Mouse (Mus musculus) myocyte (in vitro differentiated cells): Measurements from ENCODE around the gene Ablim2. TPM values are rescaled to one million over a fixed set of nuclear protein-coding genes. Genes with fewer than 3 reads are reported as not detected.

Source experiments
- H3K27me3 ChIP-seq: one replicate; pipeline ENCODE4 v1.6.1; 2011; ENCODE audit not compliant: control insufficient read depth, insufficient read depth, insufficient read length
- H3K36me3 ChIP-seq: one replicate; pipeline ENCODE4 v1.6.1; 2011; ENCODE audit not compliant: control insufficient read depth, insufficient read depth
- H3K4me2 ChIP-seq: one replicate; pipeline ENCODE4 v1.6.1; 2011; ENCODE audit warnings: low read depth, control low read depth
- H3K4me3 ChIP-seq: one replicate; pipeline ENCODE4 v1.5.1; 2011; ENCODE audit warnings: mild to moderate bottlenecking, control low read depth, moderate library complexity
- H3K79me2 ChIP-seq: one replicate; pipeline ENCODE4 v1.6.1; 2011; ENCODE audit not compliant: control insufficient read depth, insufficient read depth
- H3ac ChIP-seq: one replicate; pipeline ENCODE4 v1.6.1; 2011; ENCODE audit not compliant: control insufficient read depth, insufficient read length
- CEBPB ChIP-seq: IDR thresholded peaks from 2 replicates; pipeline ENCODE4 v1.6.1; 2011; ENCODE audit warnings: mild to moderate bottlenecking, moderate library complexity; ENCODE audit not compliant: poor library complexity, insufficient read depth, severe bottlenecking
- E2F4 ChIP-seq: IDR thresholded peaks from one replicate; pipeline ENCODE4 v1.6.1; 2011; ENCODE audit warnings: mild to moderate bottlenecking, control low read depth, moderate library complexity; ENCODE audit not compliant: insufficient read depth
- MAX ChIP-seq: IDR thresholded peaks from one replicate; pipeline ENCODE4 v1.6.1; 2011; ENCODE audit warnings: low read depth, mild to moderate bottlenecking, control low read depth
- MYOD1 ChIP-seq, 3 experiments: IDR thresholded peaks; one replicate each; pipeline ENCODE4 v1.6.1; 2011; ENCODE audit warnings: control low read depth in 2 of 3, low read depth in 2 of 3, mild to moderate bottlenecking in 2 of 3, moderate library complexity in 1 of 3; ENCODE audit not compliant: insufficient read length in 2 of 3, control insufficient read depth in 1 of 3
- MYOG ChIP-seq, 3 experiments: IDR thresholded peaks; one replicate each; pipeline ENCODE4 v1.6.1; 2011; ENCODE audit warnings: control low read depth in 2 of 3, low read depth in 2 of 3, mild to moderate bottlenecking in 2 of 3; ENCODE audit not compliant: insufficient read length in 2 of 3, control insufficient read depth in 1 of 3, insufficient read depth in 1 of 3
- POLR2A ChIP-seq: IDR thresholded peaks from one replicate; pipeline ENCODE4 v1.6.1; 2011; ENCODE audit warnings: low read depth, mild to moderate bottlenecking, control low read depth, moderate library complexity; ENCODE audit not compliant: insufficient read length
- POLR2AphosphoS2 ChIP-seq: IDR thresholded peaks from one replicate; pipeline ENCODE4 v1.6.1; 2011; ENCODE audit warnings: low read depth, control low read depth; ENCODE audit not compliant: insufficient read length
- REST ChIP-seq: IDR thresholded peaks from one replicate; pipeline ENCODE4 v1.6.1; 2011; ENCODE audit warnings: mild to moderate bottlenecking, control low read depth, moderate library complexity; ENCODE audit not compliant: insufficient read depth, insufficient read length
- SRF ChIP-seq: IDR thresholded peaks from one replicate; pipeline ENCODE4 v1.6.1; 2011; ENCODE audit warnings: low read depth; ENCODE audit not compliant: control insufficient read depth, insufficient read length
- TCF12 ChIP-seq: IDR thresholded peaks from one replicate; pipeline ENCODE4 v1.6.1; 2011; ENCODE audit warnings: mild to moderate bottlenecking, control low read depth; ENCODE audit not compliant: poor library complexity, insufficient read depth, severe bottlenecking
- TCF3 ChIP-seq: IDR thresholded peaks from one replicate; pipeline ENCODE4 v1.6.1; 2011; ENCODE audit warnings: low read depth, control low read depth; ENCODE audit not compliant: insufficient read length
- USF1 ChIP-seq: IDR thresholded peaks from one replicate; pipeline ENCODE4 v1.6.1; 2011; ENCODE audit warnings: low read depth, mild to moderate bottlenecking, control low read depth, moderate library complexity
- polyA plus RNA-seq: library from polyadenylated mRNA; unstranded; fragments of >200 nt; fragmentation: generic; extraction: Trizol; gene quantifications from one replicate; pipeline ENCODE4 v1.2.1, GENCODE M21; 2012; ENCODE audit warnings: missing spikeins

Gene Ablim2
- polyA plus RNA-seq, 1 experiment, result 11.9 TPM

DNA sequence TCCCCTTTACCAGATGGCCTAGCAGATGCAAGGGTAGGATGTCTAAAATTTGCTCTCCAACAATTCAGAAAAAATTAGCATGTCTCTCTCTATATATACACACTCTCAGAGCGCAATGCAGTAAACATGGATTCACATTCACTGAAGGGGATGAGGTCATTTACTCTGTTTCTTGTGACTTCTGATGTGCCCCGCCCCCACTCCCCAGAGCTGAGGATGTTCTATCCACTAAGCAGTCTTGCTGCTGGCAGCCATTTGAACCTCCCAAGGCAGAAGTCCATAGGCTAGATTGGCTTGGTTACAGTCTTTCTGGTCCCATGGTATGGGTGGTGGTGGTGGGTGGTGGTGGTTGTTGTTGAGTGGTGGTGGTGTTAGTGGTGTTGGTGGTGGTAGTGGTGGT is 35.7 kb upstream of the Ablim2 start:
- Histone ChIP-seq H3K4me2 (no peak overlapping the region), H3ac (no peak overlapping the region), H3K36me3 (no peaks in the 10 kb centered on the region), H3K27me3 (no peaks in the 10 kb centered on the region), H3K79me2 (no peaks in the 10 kb centered on the region), H3K4me3 (no peak overlapping the region)
- TF ChIP-seq TCF12, result no peak
- no peak for TF ChIP-seq REST
- TF ChIP-seq E2F4, result no peak
- no peak for TF ChIP-seq SRF
- TF ChIP-seq USF1, result no peak

DNA sequence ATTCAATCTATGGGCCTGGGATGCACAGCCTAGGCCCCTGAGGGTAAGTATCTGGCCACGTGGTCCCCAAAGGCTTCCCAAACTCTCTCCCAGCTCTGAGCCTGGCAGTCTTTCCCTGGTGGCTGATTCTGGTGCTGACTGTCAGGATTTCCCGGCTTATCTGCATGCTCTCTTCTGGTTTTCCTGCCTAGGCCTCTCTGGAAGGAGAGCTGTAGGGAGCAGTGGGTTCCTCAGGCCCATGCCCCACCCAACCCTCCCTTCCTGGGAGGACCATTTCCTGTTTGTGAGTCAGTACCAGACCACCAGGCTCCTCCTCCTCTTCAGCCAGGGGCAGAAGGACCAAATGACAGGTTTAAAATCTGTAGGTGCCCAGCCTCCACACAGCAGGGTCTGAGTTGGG is 35.0 kb upstream of the Ablim2 start:
- Histone ChIP-seq H3K4me2 (peak overlapping the region; percentile 59), H3K4me3 (no peak overlapping the region), H3ac (no peak overlapping the region), H3K36me3 (no peaks in the 10 kb centered on the region), H3K27me3 (no peaks in the 10 kb centered on the region), H3K79me2 (no peaks in the 10 kb centered on the region)
- no peak for TF ChIP-seq REST
- no peak for TF ChIP-seq MYOG (IDR thresholded peaks at IDR 0.05; ENCODE audit: control insufficient read depth in 1 of 3, insufficient read depth in 1 of 3, insufficient read length in 2 of 3, low read depth in 2 of 3)
- no peak for TF ChIP-seq MAX
- no peak for TF ChIP-seq USF1
- TF ChIP-seq POLR2A, result no peak
- TF ChIP-seq MYOD1 (IDR thresholded peaks at IDR 0.05; ENCODE audit: control insufficient read depth in 1 of 3, insufficient read length in 2 of 3, low read depth in 2 of 3), result no peak
- TF ChIP-seq TCF3, result no peak
- no peak for TF ChIP-seq TCF12
- TF ChIP-seq CEBPB, result no peak
- TF ChIP-seq SRF, result no peak
- TF ChIP-seq POLR2AphosphoS2, result no peak
- no peak for TF ChIP-seq E2F4

DNA sequence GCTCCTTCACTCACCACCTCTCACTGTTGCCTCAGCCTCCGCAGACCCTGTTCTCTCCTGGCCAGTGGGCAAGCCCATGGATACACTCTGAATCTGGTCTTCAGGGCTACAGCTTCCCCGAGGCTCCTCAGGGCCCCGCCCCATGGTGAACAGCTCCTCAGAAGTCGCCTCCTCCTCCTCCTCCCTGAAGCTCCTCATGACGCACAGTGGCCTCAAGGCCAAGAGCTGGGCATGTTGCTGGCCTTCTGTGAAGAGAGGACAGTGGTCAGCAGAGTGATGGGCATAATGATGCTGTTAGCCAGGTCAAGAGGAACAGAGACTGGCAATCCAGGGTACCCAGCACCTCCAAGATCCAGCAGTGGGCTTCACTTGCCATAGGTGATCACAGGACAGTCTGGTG is 33.8 kb upstream of the Ablim2 start:
- H3ac ChIP-seq, result no peak overlapping the region
- no peak overlapping the region for H3K4me3 ChIP-seq
- no peaks in the 10 kb centered on the region for H3K79me2 ChIP-seq
- no peak for TF ChIP-seq TCF12
- no peak for TF ChIP-seq MYOG (IDR thresholded peaks at IDR 0.05; ENCODE audit: control insufficient read depth in 1 of 3, insufficient read depth in 1 of 3, insufficient read length in 2 of 3, low read depth in 2 of 3)
- no peak for TF ChIP-seq MAX
- no peak for TF ChIP-seq SRF
- no peak for TF ChIP-seq MYOD1 (IDR thresholded peaks at IDR 0.05; ENCODE audit: control insufficient read depth in 1 of 3, insufficient read length in 2 of 3, low read depth in 2 of 3)
- TF ChIP-seq POLR2AphosphoS2, result no peak
- no peak overlapping the region for H3K4me2 ChIP-seq
- no peaks in the 10 kb centered on the region for H3K27me3 ChIP-seq
- H3K36me3 ChIP-seq, result no peaks in the 10 kb centered on the region

DNA sequence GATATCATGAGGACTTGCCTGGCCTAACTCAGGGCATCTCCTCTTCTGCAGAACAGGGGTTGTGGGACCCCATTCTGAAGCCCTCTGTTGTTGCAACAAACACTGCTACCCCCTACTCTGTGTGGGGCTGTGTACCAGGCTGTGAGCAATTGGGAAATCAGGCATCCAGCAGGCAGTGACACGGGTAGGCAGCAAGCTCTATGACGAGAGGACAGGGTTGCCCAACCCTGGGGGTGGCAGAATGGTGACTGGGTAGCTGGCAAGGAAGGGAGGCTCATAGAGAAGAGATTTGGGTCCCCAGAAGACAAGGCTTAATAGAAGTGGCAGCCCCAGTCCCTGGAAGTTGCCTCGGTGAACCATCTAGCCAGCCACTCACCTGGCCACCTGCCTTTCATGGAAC is 31.8 kb upstream of the Ablim2 start:
- no peaks in the 10 kb centered on the region for H3K79me2 ChIP-seq
- no peak overlapping the region for H3K4me2 ChIP-seq
- TF ChIP-seq E2F4 (no peak), USF1 (no peak), MYOD1 (IDR thresholded peaks at IDR 0.05; ENCODE audit: control insufficient read depth in 1 of 3, insufficient read length in 2 of 3, low read depth in 2 of 3) (no peak), TCF12 (no peak), REST (no peak), MYOG (IDR thresholded peaks at IDR 0.05; ENCODE audit: control insufficient read depth in 1 of 3, insufficient read depth in 1 of 3, insufficient read length in 2 of 3, low read depth in 2 of 3) (no peak)
- no peak overlapping the region for H3ac ChIP-seq
- no peaks in the 10 kb centered on the region for H3K27me3 ChIP-seq
- H3K4me3 ChIP-seq, result no peak overlapping the region
- no peaks in the 10 kb centered on the region for H3K36me3 ChIP-seq

DNA sequence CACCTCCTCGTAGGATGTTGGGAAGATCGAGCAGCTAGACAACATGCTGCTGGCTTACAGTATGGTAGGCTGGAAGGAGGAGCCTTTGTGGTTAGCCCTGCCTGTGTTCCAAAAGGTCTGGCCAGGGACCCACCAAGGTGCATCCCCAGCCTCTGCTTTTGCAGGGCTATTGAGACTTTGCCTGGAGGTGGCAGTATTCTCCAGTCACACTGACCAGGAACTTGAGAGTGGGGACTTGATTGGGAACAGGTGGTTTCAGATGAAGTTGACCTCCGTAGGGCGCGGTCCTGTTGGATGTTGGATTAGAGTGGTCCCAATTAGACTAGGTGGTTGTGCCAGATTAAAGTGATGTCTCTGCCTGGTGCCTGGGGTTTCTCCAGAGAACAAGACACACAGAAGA is 30.2 kb upstream of the Ablim2 start:
- peaks cover 1% of the 10 kb centered on the region for H3K27me3 ChIP-seq
- H3K79me2 ChIP-seq, result no peaks in the 10 kb centered on the region
- H3K36me3 ChIP-seq, result no peaks in the 10 kb centered on the region
- H3ac ChIP-seq, result no peak overlapping the region
- no peak for TF ChIP-seq MAX
- no peak for TF ChIP-seq MYOD1 (IDR thresholded peaks at IDR 0.05; ENCODE audit: control insufficient read depth in 1 of 3, insufficient read length in 2 of 3, low read depth in 2 of 3)
- no peak for TF ChIP-seq MYOG (IDR thresholded peaks at IDR 0.05; ENCODE audit: control insufficient read depth in 1 of 3, insufficient read depth in 1 of 3, insufficient read length in 2 of 3, low read depth in 2 of 3)
- TF ChIP-seq E2F4, result no peak
- no peak for TF ChIP-seq CEBPB
- no peak for TF ChIP-seq TCF3
- no peak for TF ChIP-seq POLR2AphosphoS2
- no peak overlapping the region for H3K4me2 ChIP-seq
- H3K4me3 ChIP-seq, result no peak overlapping the region
